Mouse (Mus musculus): ENCODE measurements around the gene Dars. TPM values are rescaled to one million over a fixed set of nuclear protein-coding genes. Genes with fewer than 3 reads are reported as not detected.

Gene Dars
- 96.7 and 111 TPM in 2 replicates for polyA plus RNA-seq (2014; fragmentation: Nextera tagmentation; extraction: Ambion mirVana)

GRCm38 (mm10) chr1:128416584-128417532 lies at the start of gene Dars:
Gene Dars (minus strand): TSS chr1:128417368.
- H3K9me3 ChIP-seq (ENCODE audit: control insufficient read depth, low read length): no peaks in the 10 kb centered on the region
- WGBS: under 1% methylated on average over 67 of the region's 68 CpGs
- H3K4me1 ChIP-seq (ENCODE audit: control insufficient read depth, insufficient read depth, low read length): no peaks in the 10 kb centered on the region
- H3K27ac ChIP-seq (replicated peaks; ENCODE audit: low read depth, low read length): peak within 1 kb of the TSS; percentile 89
- DNase-seq: peak; percentile 96
- peak within 1 kb of the TSS; percentile 95 for H3K9ac ChIP-seq (replicated peaks; ENCODE audit: low read length)
- peak; percentile 93 for ATAC-seq (ENCODE audit: low FRiP score, low TSS enrichment)
- H3K4me2 ChIP-seq (ENCODE audit: low read length): peak within 1 kb of the TSS; percentile 63
- H3K36me3 ChIP-seq (ENCODE audit: control insufficient read depth, insufficient read depth, low read length): peaks cover 6% of the 10 kb centered on the region
- H3K27me3 ChIP-seq (ENCODE audit: control insufficient read depth, insufficient read depth, low read length): no peaks in the 10 kb centered on the region
- peak within 1 kb of the TSS; percentile 84 for H3K4me3 ChIP-seq (replicated peaks; ENCODE audit: low read depth, low read length)

- Histone ChIP-seq H3K27ac (replicated peaks; ENCODE audit: low read depth, low read length) (no peak overlapping the region), H3K9me3 (ENCODE audit: control insufficient read depth, low read length) (no peaks in the 10 kb centered on the region), H3K9ac (replicated peaks; ENCODE audit: low read length) (no peak overlapping the region), H3K4me1 (ENCODE audit: control insufficient read depth, insufficient read depth, low read length) (peaks cover under 1% of the 10 kb centered on the region; the same call in 1 of the 2 replicates), H3K4me3 (replicated peaks; ENCODE audit: low read depth, low read length) (no peak overlapping the region), H3K36me3 (ENCODE audit: control insufficient read depth, insufficient read depth, low read length) (no peaks in the 10 kb centered on the region), H3K27me3 (ENCODE audit: control insufficient read depth, insufficient read depth, low read length) (no peaks in the 10 kb centered on the region), H3K4me2 (ENCODE audit: low read length) (no peak overlapping the region)
- 58% methylated on average over 1 of the region's 1 CpGs for WGBS
- ATAC-seq (ENCODE audit: low FRiP score, low TSS enrichment): no peak
- no peak for DNase-seq
Observed at GRCm38 (mm10) chr1:128466828-128467227, 49.7 kb upstream of the Dars start.

GRCm38 (mm10) chr1:128463478-128463877 lies 46.3 kb upstream of the Dars start:
- ATAC-seq (ENCODE audit: low FRiP score, low TSS enrichment): no peak
- no peaks in the 10 kb centered on the region for H3K27me3 ChIP-seq (ENCODE audit: control insufficient read depth, insufficient read depth, low read length)
- H3K27ac ChIP-seq (replicated peaks; ENCODE audit: low read depth, low read length): no peak overlapping the region
- no peak overlapping the region for H3K9ac ChIP-seq (replicated peaks; ENCODE audit: low read length)
- WGBS: 93% methylated on average over 5 of the region's 5 CpGs
- H3K4me1 ChIP-seq (ENCODE audit: control insufficient read depth, insufficient read depth, low read length): no peaks in the 10 kb centered on the region
- no peak for DNase-seq
- H3K36me3 ChIP-seq (ENCODE audit: control insufficient read depth, insufficient read depth, low read length): no peaks in the 10 kb centered on the region
- no peaks in the 10 kb centered on the region for H3K9me3 ChIP-seq (ENCODE audit: control insufficient read depth, low read length)
- H3K4me3 ChIP-seq (replicated peaks; ENCODE audit: low read depth, low read length): no peak overlapping the region
- no peak overlapping the region for H3K4me2 ChIP-seq (ENCODE audit: low read length)

GRCm38 (mm10) chr1:128462389-128462788 lies 45.2 kb upstream of the Dars start:
- H3K4me1 ChIP-seq (ENCODE audit: control insufficient read depth, insufficient read depth, low read length): no peaks in the 10 kb centered on the region
- no peaks in the 10 kb centered on the region for H3K27me3 ChIP-seq (ENCODE audit: control insufficient read depth, insufficient read depth, low read length)
- H3K36me3 ChIP-seq (ENCODE audit: control insufficient read depth, insufficient read depth, low read length): no peaks in the 10 kb centered on the region
- ATAC-seq (ENCODE audit: low FRiP score, low TSS enrichment) (no peak), DNase-seq (no peak)
- no peak overlapping the region for H3K4me2 ChIP-seq (ENCODE audit: low read length)
- H3K4me3 ChIP-seq (replicated peaks; ENCODE audit: low read depth, low read length): no peak overlapping the region
- WGBS: 65% methylated on average over 3 of the region's 3 CpGs
- no peak overlapping the region for H3K9ac ChIP-seq (replicated peaks; ENCODE audit: low read length)
- no peaks in the 10 kb centered on the region for H3K9me3 ChIP-seq (ENCODE audit: control insufficient read depth, low read length)
- no peak overlapping the region for H3K27ac ChIP-seq (replicated peaks; ENCODE audit: low read depth, low read length)

GRCm38 (mm10) chr1:128460780-128461179 lies 43.6 kb upstream of the Dars start:
- Histone ChIP-seq H3K4me2 (ENCODE audit: low read length) (no peak overlapping the region), H3K27ac (replicated peaks; ENCODE audit: low read depth, low read length) (no peak overlapping the region), H3K9me3 (ENCODE audit: control insufficient read depth, low read length) (no peaks in the 10 kb centered on the region), H3K4me3 (replicated peaks; ENCODE audit: low read depth, low read length) (no peak overlapping the region), H3K4me1 (ENCODE audit: control insufficient read depth, insufficient read depth, low read length) (no peaks in the 10 kb centered on the region), H3K27me3 (ENCODE audit: control insufficient read depth, insufficient read depth, low read length) (no peaks in the 10 kb centered on the region), H3K36me3 (ENCODE audit: control insufficient read depth, insufficient read depth, low read length) (no peaks in the 10 kb centered on the region), H3K9ac (replicated peaks; ENCODE audit: low read length) (no peak overlapping the region)
- WGBS: 92% methylated on average over 6 of the region's 6 CpGs
- DNase-seq (no peak), ATAC-seq (ENCODE audit: low FRiP score, low TSS enrichment) (no peak)

- Histone ChIP-seq H3K27ac (replicated peaks; ENCODE audit: low read depth, low read length) (no peak overlapping the region), H3K9ac (replicated peaks; ENCODE audit: low read length) (no peak overlapping the region), H3K4me3 (replicated peaks; ENCODE audit: low read depth, low read length) (no peak overlapping the region), H3K4me1 (ENCODE audit: control insufficient read depth, insufficient read depth, low read length) (no peaks in the 10 kb centered on the region), H3K4me2 (ENCODE audit: low read length) (no peak overlapping the region), H3K36me3 (ENCODE audit: control insufficient read depth, insufficient read depth, low read length) (no peaks in the 10 kb centered on the region), H3K27me3 (ENCODE audit: control insufficient read depth, insufficient read depth, low read length) (no peaks in the 10 kb centered on the region), H3K9me3 (ENCODE audit: control insufficient read depth, low read length) (no peaks in the 10 kb centered on the region)
- WGBS: 44% methylated on average over 1 of the region's 1 CpGs
- DNase-seq (no peak), ATAC-seq (ENCODE audit: low FRiP score, low TSS enrichment) (no peak)
Observed at GRCm38 (mm10) chr1:128459439-128459838, 42.3 kb upstream of the Dars start.

GRCm38 (mm10) chr1:128459011-128459410 lies 41.8 kb upstream of the Dars start:
- no peak overlapping the region for H3K4me2 ChIP-seq (ENCODE audit: low read length)
- H3K9ac ChIP-seq (replicated peaks; ENCODE audit: low read length): no peak overlapping the region
- no peaks in the 10 kb centered on the region for H3K4me1 ChIP-seq (ENCODE audit: control insufficient read depth, insufficient read depth, low read length)
- 70% methylated on average over 3 of the region's 3 CpGs for WGBS
- no peak overlapping the region for H3K4me3 ChIP-seq (replicated peaks; ENCODE audit: low read depth, low read length)
- DNase-seq (no peak), ATAC-seq (ENCODE audit: low FRiP score, low TSS enrichment) (no peak)
- H3K36me3 ChIP-seq (ENCODE audit: control insufficient read depth, insufficient read depth, low read length): no peaks in the 10 kb centered on the region
- no peak overlapping the region for H3K27ac ChIP-seq (replicated peaks; ENCODE audit: low read depth, low read length)
- no peaks in the 10 kb centered on the region for H3K9me3 ChIP-seq (ENCODE audit: control insufficient read depth, low read length)
- no peaks in the 10 kb centered on the region for H3K27me3 ChIP-seq (ENCODE audit: control insufficient read depth, insufficient read depth, low read length)

GRCm38 (mm10) chr1:128456844-128457445 lies 39.8 kb upstream of the Dars start:
- 0 out of 2 replicates have a peak, but pooled peaks have one; percentile 46 for ATAC-seq (ENCODE audit: low FRiP score, low TSS enrichment)
- no peak overlapping the region for H3K27ac ChIP-seq (replicated peaks; ENCODE audit: low read depth, low read length)
- WGBS: 36% methylated on average over 18 of the region's 18 CpGs

More at GRCm38 (mm10) chr1:128456844-128457445, 39.8 kb upstream of the Dars start:
- H3K4me2 ChIP-seq (ENCODE audit: low read length): peak overlapping the region; percentile 30
- no peaks in the 10 kb centered on the region for H3K4me1 ChIP-seq (ENCODE audit: control insufficient read depth, insufficient read depth, low read length)
- H3K9me3 ChIP-seq (ENCODE audit: control insufficient read depth, low read length): no peaks in the 10 kb centered on the region
- no peak overlapping the region for H3K4me3 ChIP-seq (replicated peaks; ENCODE audit: low read depth, low read length)
- H3K36me3 ChIP-seq (ENCODE audit: control insufficient read depth, insufficient read depth, low read length): no peaks in the 10 kb centered on the region
- H3K27me3 ChIP-seq (ENCODE audit: control insufficient read depth, insufficient read depth, low read length): no peaks in the 10 kb centered on the region
- H3K9ac ChIP-seq (replicated peaks; ENCODE audit: low read length): no peak overlapping the region
- DNase-seq: peak; percentile 63
